Mouse (Mus musculus) monocyte, adult 59 days (primary cell): ENCODE measurements around the gene Pex1. TPM values are rescaled to one million over a fixed set of nuclear protein-coding genes. Genes with fewer than 3 reads are reported as not detected.

Experiments
- total RNA-seq, 2 experiments: library from RNA; stranded (reverse); gene quantifications; one replicate each; pipeline ENCODE4 v1.2.4; 2023

Pex1 gene
- total RNA-seq, result 10 to 100 TPM; 17.5 to 20.7 TPM

GRCm38 (mm10) chr5:3595693-3596398 is at the start of gene Pex1:
TSS of gene Pex1 (plus strand) at chr5:3596066.

DNA sequence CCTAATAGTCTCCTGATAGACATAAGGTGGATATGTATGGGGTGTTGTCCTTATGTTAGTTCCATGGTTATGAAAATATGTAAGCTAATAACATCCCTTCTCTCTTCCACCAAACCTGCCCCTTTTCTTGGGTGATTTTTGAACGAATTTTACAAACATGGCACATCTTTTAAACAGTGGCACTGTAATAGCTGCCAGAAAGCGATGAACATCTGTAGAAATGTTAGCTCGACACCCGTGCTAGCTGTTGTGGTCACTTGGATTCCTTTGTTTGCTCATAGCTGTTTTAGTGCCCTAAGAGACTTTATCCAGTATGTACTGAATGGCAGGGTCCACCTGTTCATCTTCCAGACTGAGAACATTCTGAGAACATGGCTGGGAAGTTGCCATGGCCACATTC is 24.6 kb upstream of the Pex1 start, which contains the start of gene 1700109H08Rik:
1700109H08Rik (plus strand) TSS at position 301 of the 400 bp plus-strand sequence.

DNA sequence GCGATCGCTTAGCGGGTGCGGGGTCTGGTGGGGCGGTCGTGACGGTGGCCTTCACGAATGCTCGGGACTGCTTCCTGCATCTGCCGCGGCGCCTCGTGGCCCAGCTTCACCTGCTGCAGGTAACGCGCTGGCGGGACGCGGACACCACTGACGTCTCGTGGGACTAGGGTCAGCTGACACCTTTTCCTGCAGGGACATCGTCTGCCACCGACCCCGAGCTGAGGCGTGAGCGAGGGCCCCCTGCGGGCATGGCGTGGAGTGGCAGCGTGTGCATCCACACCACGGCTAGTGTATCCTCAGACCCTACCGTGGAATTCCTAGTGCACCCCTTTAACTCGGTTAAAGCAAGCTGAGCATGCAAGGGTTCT is 517 bp downstream of the Pex1 start, which contains the start of gene Rbm48:
Rbm48 (minus strand) TSS at position 187 of the 368 bp plus-strand sequence.

GRCm38 (mm10) chr5:3650881-3651280 is 55.0 kb downstream of the Pex1 start, which contains the start of gene Tmbim7:
TSS of gene Tmbim7 (plus strand) at chr5:3651181.

GRCm38 (mm10) chr5:3657085-3657484 is 61.2 kb downstream of the Pex1 start, which contains the start of gene Gatad1:
TSS of gene Gatad1 (minus strand) at chr5:3657185.

Other genes starting within 250 kb of the Pex1 start
- gene Fam133b, start 52.2 kb upstream of the Pex1 start, total RNA-seq, result 10 to 100 TPM; 46.4 to 61.1 TPM
- 10 to 100 TPM; 12.6 to 12.8 TPM for gene 1700109H08Rik, start 24.5 kb upstream of the Pex1 start, total RNA-seq
- gene Rbm48, start 519 bp downstream of the Pex1 start, total RNA-seq, result 10 to 100 TPM; 21.6 to 24.3 TPM
- not detected for gene Tmbim7, start 55.1 kb downstream of the Pex1 start, total RNA-seq
- gene Gatad1, start 61.1 kb downstream of the Pex1 start, total RNA-seq, result 10 to 100 TPM; 50.2 to 60.1 TPM
- gene Ankib1, start 206.9 kb downstream of the Pex1 start, total RNA-seq, result 10 to 100 TPM; 38.8 to 45.2 TPM
- gene Krit1, start 207.1 kb downstream of the Pex1 start, total RNA-seq, result 10 to 100 TPM; 50.7 to 54.4 TPM
- gene Lrrd1, start 249.1 kb downstream of the Pex1 start, total RNA-seq, result not detected